Mouse (Mus musculus) monocyte, adult 5-6 weeks (primary cell): ENCODE results near the gene Atp10b. TPM values are rescaled to one million over a fixed set of nuclear protein-coding genes. Genes with fewer than 3 reads are reported as not detected.

Experiments
- ATAC-seq: fragments of 153-309, 156-312 bp; replicated peaks from 2 replicates; pipeline ENCODE4 v1.8.0; 2017; ENCODE audit warnings: mild to moderate bottlenecking; ENCODE audit not compliant: low TSS enrichment, insufficient number of reproducible peaks, severe bottlenecking, poor library complexity, low FRiP score
- total RNA-seq: library from RNA; stranded (forward); fragments of 200-1000, 200-491, 200-594 nt; gene quantifications from 3 replicates; pipeline ENCODE4 v1.2.3, GENCODE M21; 2017

Atp10b gene
- total RNA-seq, 1 experiment from 2014 or later, result not detected

- ATAC-seq, result no peak
Observed at GRCm38 (mm10) chr11:43270256-43270806, 120.7 kb downstream of the Atp10b start.

GRCm38 (mm10) chr11:43273896-43274295 is 124.2 kb downstream of the Atp10b start:
- ATAC-seq, result no peak

GRCm38 (mm10) chr11:43297584-43297983 is 147.9 kb downstream of the Atp10b start:
- ATAC-seq, result no peak

GRCm38 (mm10) chr11:43311000-43311399 is 161.3 kb downstream of the Atp10b start:
- ATAC-seq, result no peak

Other genes with a start within 250 kb of the Atp10b start
- gene Gm9972, start 114.1 kb upstream of the Atp10b start, total RNA-seq, result not detected in 3 replicates